Mouse (Mus musculus): ENCODE measurements around the gene Chil1. TPM values are rescaled to one million over a fixed set of nuclear protein-coding genes. Genes with fewer than 3 reads are reported as not detected.

Gene Chil1
- polyA plus RNA-seq, 1 experiment: not detected

- TF ChIP-seq CTCF (IDR thresholded peaks at IDR 0.05; ENCODE audit: insufficient read depth, low read depth, low read length) (no peak), POLR2A (IDR thresholded peaks at IDR 0.05; ENCODE audit: insufficient read depth, low read depth, low read length) (no peak)
- H3K4me1 ChIP-seq (ENCODE audit: control insufficient read depth, insufficient read depth, low read length): peaks cover 9% of the 10 kb centered on the region; the same call in 1 of the 2 replicates
- no peak overlapping the region for H3K27ac ChIP-seq (ENCODE audit: insufficient read depth, low read depth, low read length)
- WGBS: 93% methylated on average over 3 of the region's 3 CpGs
- no peak overlapping the region for H3K4me3 ChIP-seq (ENCODE audit: insufficient read depth, low read depth, low read length)
Measured at GRCm38 (mm10) chr1:134166547-134166946, 15.4 kb upstream of the Chil1 start.

GRCm38 (mm10) chr1:134167416-134168305 lies 14.3 kb upstream of the Chil1 start:
- Histone ChIP-seq H3K27ac (ENCODE audit: insufficient read depth, low read depth, low read length) (no peak overlapping the region), H3K4me1 (ENCODE audit: control insufficient read depth, insufficient read depth, low read length) (peaks cover 9% of the 10 kb centered on the region; the same call in 1 of the 2 replicates), H3K4me3 (ENCODE audit: insufficient read depth, low read depth, low read length) (no peak overlapping the region)
- TF ChIP-seq CTCF (IDR thresholded peaks at IDR 0.05; ENCODE audit: insufficient read depth, low read depth, low read length) (no peak), POLR2A (IDR thresholded peaks at IDR 0.05; ENCODE audit: insufficient read depth, low read depth, low read length) (no peak)
- WGBS: 38% methylated on average over 14 of the region's 14 CpGs

- Histone ChIP-seq H3K4me1 (ENCODE audit: control insufficient read depth, insufficient read depth, low read length) (peaks cover 9% of the 10 kb centered on the region; the same call in 1 of the 2 replicates), H3K4me3 (ENCODE audit: insufficient read depth, low read depth, low read length) (no peak overlapping the region), H3K27ac (ENCODE audit: insufficient read depth, low read depth, low read length) (no peak overlapping the region)
- no peak for TF ChIP-seq POLR2A (IDR thresholded peaks at IDR 0.05; ENCODE audit: insufficient read depth, low read depth, low read length)
- no peak for TF ChIP-seq CTCF (IDR thresholded peaks at IDR 0.05; ENCODE audit: insufficient read depth, low read depth, low read length)
- WGBS: 96% methylated on average over 3 of the region's 3 CpGs
Measured at GRCm38 (mm10) chr1:134168567-134168966, 13.4 kb upstream of the Chil1 start.

- 96% methylated on average over 8 of the region's 8 CpGs for WGBS
- Histone ChIP-seq H3K4me1 (ENCODE audit: control insufficient read depth, insufficient read depth, low read length) (peaks cover 9% of the 10 kb centered on the region; the same call in 1 of the 2 replicates), H3K27ac (ENCODE audit: insufficient read depth, low read depth, low read length) (no peak overlapping the region), H3K4me3 (ENCODE audit: insufficient read depth, low read depth, low read length) (no peak overlapping the region)
- TF ChIP-seq POLR2A (IDR thresholded peaks at IDR 0.05; ENCODE audit: insufficient read depth, low read depth, low read length) (no peak), CTCF (IDR thresholded peaks at IDR 0.05; ENCODE audit: insufficient read depth, low read depth, low read length) (no peak)
Measured at GRCm38 (mm10) chr1:134168985-134169697, 12.8 kb upstream of the Chil1 start.

DNA sequence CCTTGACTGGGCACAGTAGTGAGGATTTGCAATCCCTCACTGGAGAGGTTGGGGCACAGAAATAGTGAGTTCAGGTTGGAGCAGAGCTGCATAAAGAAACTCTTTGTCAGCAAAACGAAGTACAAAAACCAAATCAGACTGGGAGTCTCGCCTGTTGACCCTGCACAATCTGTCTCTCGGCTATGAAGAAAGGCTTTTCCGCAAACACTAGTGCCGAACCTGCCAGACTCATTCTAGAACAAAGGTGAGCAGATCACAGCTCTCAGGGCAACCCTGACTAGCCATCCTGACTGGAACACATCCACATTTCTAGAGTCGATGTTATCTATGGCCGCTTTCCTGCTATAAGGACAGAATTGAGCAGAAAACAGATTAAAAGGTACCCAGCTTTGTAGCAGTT lies 8.9 kb upstream of the Chil1 start:
- 74% methylated on average over 7 of the region's 7 CpGs for WGBS
- TF ChIP-seq POLR2A (IDR thresholded peaks at IDR 0.05; ENCODE audit: insufficient read depth, low read depth, low read length) (no peak), CTCF (IDR thresholded peaks at IDR 0.05; ENCODE audit: insufficient read depth, low read depth, low read length) (no peak)
- Histone ChIP-seq H3K4me1 (ENCODE audit: control insufficient read depth, insufficient read depth, low read length) (peaks cover 2% of the 10 kb centered on the region; the same call in 1 of the 2 replicates), H3K27ac (ENCODE audit: insufficient read depth, low read depth, low read length) (no peak overlapping the region), H3K4me3 (ENCODE audit: insufficient read depth, low read depth, low read length) (no peak overlapping the region)

DNA sequence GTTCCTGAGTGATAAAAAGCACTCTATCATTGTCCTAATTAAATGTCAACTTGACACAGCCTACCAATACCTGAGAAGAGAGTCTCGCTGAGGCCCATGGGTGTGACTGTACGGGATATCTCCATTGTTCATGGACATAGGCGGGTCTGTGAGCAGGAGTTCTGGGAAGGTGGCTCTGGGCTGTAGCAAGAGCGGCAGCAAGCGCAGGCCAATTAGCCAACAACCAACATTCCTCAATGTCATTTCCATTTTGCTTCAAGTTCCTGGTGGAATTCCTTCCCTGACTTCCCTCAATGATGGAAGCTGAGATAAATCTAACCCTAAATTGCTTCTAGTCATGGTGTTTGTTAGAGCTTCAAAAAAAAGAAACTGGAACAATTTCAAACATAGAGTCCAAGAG lies 4.0 kb upstream of the Chil1 start:
- TF ChIP-seq POLR2A (IDR thresholded peaks at IDR 0.05; ENCODE audit: insufficient read depth, low read depth, low read length) (no peak), CTCF (IDR thresholded peaks at IDR 0.05; ENCODE audit: insufficient read depth, low read depth, low read length) (no peak)
- WGBS: 96% methylated on average over 5 of the region's 5 CpGs
- Histone ChIP-seq H3K27ac (ENCODE audit: insufficient read depth, low read depth, low read length) (no peak overlapping the region), H3K4me1 (ENCODE audit: control insufficient read depth, insufficient read depth, low read length) (peaks cover 6% of the 10 kb centered on the region), H3K4me3 (ENCODE audit: insufficient read depth, low read depth, low read length) (no peak overlapping the region)

DNA sequence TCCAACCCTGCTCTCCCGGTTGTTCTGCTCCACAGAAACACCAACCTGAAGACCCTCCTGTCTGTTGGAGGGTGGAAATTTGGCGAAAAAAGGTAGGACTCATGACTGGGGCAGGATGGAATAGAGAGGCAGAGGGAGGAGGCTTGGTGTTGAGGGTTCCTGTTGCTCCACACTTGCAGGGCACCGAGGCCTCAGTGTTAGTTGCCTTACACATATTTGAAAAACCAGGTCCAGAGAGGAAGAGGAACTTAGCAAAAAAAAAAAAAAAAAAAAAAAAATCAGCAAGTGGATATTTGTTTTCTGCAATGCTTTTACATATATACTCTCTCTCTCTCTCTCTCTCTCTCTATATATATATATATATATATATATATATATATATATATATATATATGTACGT lies 2.1 kb downstream of the Chil1 start:
- H3K4me3 ChIP-seq (ENCODE audit: insufficient read depth, low read depth, low read length): no peak overlapping the region
- WGBS: 91% methylated on average over 4 of the region's 4 CpGs
- TF ChIP-seq CTCF (IDR thresholded peaks at IDR 0.05; ENCODE audit: insufficient read depth, low read depth, low read length) (no peak), POLR2A (IDR thresholded peaks at IDR 0.05; ENCODE audit: insufficient read depth, low read depth, low read length) (no peak)
- H3K27ac ChIP-seq (ENCODE audit: insufficient read depth, low read depth, low read length): no peak overlapping the region
- peaks cover 11% of the 10 kb centered on the region for H3K4me1 ChIP-seq (ENCODE audit: control insufficient read depth, insufficient read depth, low read length)

DNA sequence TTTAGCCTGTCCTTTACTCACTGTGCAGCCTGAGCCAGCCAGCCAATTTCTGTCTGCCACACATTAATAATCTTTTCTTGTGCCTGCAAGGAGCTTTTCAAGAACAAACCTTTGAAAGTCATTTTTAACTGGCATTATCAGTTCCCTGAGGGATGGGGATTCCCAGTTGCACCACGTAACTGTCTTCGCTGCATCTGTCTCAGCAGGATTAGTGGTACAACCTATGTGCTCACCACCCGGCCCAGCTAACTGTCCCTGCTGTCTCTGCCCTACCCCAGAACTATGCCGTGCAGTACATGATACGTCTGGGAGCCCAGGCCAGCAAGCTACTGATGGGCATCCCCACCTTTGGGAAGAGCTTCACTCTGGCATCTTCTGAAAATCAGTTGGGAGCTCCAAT lies 6.2 kb downstream of the Chil1 start:
- TF ChIP-seq POLR2A (IDR thresholded peaks at IDR 0.05; ENCODE audit: insufficient read depth, low read depth, low read length): no peak
- TF ChIP-seq CTCF (IDR thresholded peaks at IDR 0.05; ENCODE audit: insufficient read depth, low read depth, low read length): no peak
- Histone ChIP-seq H3K4me1 (ENCODE audit: control insufficient read depth, insufficient read depth, low read length) (peaks cover 22% of the 10 kb centered on the region), H3K27ac (ENCODE audit: insufficient read depth, low read depth, low read length) (no peak overlapping the region), H3K4me3 (ENCODE audit: insufficient read depth, low read depth, low read length) (no peak overlapping the region)
- 92% methylated on average over 5 of the region's 5 CpGs for WGBS

All from olfactory bulb, adult 2 months (tissue).